Mouse (Mus musculus): ENCODE measurements around the gene Kdm7a.
A peak's percentile ranks its signal among the peaks of the same experiment; 100 is the strongest.

Kdm7a gene

DNA sequence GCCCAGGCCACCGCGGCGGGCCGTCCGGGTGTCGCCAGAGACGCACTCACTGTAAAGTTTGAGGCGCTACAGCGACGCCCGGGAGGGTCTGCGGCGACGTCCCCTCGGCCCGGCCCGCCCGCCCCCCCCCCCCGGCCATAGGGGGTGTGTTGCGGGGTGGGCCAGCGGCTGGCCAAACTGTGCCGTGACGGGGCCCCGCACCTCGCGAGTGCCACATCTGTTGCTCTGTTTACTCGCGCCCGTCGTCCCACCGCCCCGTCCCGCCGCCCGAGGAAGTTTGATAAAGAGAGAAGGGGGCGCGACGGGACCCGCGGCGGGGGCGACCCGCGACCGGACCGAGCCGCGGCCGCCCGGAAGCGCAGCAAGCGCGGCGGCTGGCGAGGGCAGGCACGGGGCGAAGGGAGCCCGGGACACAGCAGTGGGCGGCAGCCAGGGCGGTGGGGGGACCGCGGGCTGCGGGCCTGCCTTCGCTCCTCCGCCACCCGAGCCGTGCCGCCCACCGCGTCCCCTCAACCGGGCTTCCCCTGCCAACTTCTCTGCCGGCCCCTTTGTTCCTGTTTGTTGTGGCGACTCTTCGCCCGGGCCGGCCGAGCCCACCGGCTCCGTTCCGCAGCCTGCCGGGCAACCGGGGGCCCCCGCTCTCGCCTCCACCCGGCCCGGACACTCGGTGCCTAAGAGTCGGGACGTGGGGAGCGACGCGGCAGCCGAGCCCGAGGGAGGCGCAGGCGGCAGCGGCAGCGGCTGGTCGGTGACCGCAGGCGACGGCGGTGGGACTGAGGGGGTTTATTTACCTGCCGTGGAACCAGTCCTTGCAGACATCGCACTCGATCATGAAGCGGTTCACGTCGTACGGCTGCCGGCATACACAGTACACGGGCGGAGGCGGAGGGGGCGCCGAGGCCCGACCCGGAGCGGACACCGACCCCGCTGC, 674 bp downstream of the Kdm7a start:
- DNase-seq: peak; percentile 59

DNA sequence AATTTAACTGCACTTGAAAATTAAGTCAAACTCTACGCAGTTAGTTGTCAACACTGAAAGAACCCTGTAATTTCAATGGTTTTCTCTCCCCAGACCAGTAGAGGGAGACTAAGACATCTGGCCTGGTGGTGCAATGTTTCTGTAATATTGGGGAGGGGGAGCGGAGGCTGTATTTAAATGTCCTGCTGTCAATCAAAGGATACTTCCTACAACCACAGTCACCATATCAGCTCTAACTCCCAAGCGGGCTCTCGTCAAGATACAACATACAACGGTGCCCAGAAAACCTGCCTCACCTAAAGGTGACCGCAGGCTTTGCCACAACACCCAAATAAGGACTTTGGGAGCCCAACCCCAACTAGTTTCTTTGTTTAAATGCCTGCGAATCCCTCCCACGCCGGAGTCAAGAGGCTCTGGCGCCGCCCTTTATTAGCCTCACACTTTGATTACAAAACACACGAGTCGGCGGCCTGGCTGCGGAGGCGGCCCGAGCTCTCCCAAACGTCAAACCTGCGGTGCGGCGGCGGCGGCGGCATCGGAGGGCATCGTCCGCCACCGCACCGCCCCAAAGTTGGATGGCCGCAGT, 1.4 kb downstream of the Kdm7a start:
- DNase-seq: peak; percentile 91

DNA sequence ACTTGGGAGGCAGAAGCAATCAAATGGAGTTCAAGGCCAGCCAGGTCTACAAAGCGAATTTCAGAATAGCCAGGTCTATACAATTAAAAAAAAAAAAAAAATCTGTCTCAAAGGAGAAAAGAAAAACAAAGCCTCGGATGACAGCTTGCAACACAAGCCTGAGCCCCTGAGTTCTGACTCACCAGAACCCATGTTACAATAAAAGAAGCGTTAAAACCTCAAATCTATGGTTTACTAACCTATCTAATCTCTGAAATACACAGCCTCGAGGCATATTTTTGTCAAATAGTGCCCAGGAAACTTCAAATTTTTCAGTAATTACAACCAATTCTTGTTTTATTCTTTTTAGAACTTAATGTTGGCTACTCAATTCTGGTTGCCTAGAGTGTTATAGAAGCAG, 2.1 kb downstream of the Kdm7a start:
- no peak for DNase-seq

DNA sequence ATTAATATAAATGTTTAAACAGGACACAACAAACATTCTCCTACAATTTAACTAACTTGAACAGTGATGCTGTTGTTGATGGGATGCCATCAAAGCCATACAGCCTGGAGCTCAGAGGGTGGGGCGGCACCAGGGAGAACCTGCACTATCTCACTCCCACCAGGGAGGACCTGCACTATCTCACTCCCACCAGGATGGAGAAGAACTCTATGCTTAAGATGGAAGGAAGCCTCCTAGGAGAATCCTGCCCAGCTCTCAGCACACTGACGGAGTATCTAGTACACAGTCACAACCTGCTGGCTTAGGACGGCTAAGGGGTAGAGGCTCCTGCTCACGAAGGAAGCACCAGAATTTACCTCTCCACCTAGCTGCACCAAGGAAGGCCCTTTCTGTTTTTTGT, 3.4 kb downstream of the Kdm7a start:
- no peak for DNase-seq

DNA sequence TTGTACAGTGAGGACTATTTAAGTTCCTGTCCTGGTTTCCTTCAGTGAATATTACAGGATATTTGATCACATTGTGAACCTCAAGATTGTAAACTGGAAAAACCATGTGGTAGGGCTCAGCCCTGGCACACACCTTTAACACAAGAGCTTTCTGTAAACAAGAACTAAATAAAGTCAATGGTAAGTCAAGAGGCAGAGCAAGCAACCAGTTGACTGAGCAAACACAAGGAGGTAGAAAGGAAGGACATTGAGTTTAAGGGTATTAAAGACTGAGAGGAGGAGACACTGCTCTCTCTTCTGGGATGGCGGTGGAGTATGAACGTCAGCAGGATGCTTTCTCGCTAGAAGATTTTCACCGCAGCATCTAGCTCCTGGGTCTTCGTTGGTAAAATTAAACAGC, 13.6 kb downstream of the Kdm7a start:
- DNase-seq: no peak

DNA sequence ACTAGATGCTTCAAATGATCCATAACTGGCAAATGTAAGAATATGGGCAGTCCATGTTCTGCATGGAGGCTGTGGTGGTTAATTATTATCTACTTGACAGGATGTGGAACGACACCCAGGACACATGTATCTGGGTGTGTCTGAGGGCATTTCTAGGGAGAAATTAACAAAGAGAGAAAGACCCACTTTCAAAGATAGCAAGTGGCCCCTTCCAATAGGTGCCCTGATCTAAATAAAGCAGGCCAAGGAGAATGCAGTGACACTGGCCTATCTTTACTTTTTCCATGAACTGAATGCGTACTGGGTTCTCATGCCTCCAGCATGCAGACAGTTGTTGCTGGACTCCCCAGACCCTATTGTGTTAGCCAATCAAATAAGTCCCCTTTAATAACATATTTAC, 15.1 kb downstream of the Kdm7a start:
- no peak for DNase-seq

DNA sequence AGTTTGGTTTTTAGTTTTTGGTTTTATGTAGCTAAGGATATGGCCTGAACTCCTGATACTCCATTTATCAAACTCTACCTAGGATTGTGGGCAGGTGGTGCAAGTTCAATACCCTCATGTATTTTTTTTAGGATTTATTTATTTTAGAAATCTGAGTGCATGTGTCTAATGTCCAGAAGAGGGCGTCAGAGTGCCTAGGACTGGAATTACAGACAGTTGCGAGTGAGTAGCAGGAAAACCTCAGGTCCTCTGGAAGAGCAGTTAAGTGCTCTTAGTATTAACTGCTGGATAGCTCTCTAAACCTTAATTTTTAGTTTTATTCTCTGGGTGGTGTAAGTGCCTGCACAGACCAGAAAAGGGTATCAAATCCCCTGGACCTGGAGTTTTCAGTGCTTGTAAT, 19.4 kb downstream of the Kdm7a start:
- DNase-seq: peak; percentile 14

DNA sequence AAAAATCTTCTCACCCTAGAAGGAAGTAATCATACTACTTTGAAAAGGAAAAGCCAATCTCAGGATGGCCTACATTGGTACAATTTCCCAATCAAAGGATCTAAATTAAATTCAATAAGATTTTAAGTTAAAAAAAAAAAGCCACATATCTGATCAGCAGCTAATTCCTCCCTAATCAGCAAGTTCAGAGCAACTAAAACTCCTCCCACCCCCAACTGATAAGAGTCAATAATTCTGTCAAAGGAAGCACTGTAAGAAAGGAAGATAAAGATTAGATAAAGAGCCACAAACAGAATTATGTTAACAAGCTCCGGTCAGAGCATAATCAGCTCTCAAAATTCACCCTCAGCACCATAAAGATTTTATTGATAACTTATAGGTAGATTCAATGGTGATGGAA, 37.5 kb downstream of the Kdm7a start:
- DNase-seq: no peak

DNA sequence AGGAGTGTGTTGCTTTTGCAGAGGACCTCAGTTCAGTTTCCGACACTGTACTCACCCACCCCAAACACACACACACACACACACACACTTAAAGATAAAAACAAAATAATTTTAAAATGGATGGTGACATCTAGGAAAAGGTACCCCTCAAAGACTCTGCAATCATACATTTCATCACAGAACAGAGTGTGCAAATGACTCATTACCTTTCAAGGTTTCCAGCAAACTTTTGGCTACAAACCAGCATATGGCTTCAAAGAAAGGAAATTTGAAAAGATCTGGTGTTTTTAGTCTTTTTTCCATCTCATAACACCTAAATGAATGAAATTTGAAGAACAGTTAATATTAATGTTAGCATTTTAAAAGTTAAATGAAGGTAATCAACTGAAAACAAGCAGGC, 41.7 kb downstream of the Kdm7a start:
- DNase-seq: no peak

DNA sequence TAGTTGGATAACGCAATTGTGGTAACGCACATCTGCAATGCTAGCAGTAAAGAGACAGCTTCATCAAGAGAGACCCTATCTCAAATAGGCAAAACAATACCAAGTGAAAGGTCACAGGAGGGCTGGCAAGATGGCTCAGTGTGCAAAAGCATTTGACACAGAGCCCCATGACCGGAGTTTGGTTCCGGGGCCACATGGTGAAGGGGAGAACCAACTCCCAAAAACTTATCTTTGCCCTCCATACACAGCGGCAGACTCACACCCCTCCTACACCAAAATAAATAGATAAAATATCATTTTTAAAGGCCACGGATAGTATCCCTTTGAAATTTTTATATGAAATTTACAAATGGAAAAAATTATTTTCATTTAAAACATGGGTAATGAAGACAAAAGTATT, 44.6 kb downstream of the Kdm7a start:
- DNase-seq: no peak

DNA sequence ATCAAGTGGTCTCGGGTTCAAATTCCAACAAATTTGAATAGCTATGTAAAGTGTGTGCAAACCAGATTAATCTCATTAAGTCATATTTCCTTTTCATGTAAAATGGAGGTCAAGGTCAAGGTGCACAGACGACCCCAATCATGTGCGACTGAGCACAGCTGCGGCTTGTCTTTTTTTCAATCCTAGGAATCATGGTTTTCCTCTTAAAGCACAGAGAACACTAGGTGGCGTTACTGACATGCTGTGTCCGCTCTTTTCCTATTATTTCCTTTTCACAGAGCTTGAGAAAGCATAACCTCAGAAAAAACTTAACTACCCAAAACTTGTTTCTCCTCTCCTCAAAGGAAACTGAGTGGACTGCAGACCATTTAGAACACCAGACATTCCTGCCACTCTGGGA, 60.5 kb downstream of the Kdm7a start:
- DNase-seq: peak; percentile 8

DNA sequence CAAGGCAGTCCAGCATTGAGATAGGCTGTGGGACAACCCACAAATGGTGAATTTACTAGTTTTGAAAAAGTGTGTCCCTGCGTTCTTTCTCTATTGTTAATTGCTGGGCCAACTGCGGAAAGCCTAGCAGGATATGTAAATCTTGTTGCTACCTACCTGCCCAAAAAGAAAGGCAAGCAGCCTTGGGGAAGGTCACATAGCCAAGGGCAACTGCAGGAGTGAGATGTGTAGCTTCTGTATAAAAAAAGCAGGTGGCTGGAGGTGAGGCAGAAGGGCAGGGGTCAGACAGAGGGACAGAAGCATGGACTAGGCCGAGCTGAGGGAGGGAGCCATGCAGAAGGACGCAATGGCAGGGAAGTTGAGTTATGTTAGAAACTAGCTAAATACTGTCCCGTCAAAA, 74.0 kb downstream of the Kdm7a start:
- no peak for DNase-seq

DNA sequence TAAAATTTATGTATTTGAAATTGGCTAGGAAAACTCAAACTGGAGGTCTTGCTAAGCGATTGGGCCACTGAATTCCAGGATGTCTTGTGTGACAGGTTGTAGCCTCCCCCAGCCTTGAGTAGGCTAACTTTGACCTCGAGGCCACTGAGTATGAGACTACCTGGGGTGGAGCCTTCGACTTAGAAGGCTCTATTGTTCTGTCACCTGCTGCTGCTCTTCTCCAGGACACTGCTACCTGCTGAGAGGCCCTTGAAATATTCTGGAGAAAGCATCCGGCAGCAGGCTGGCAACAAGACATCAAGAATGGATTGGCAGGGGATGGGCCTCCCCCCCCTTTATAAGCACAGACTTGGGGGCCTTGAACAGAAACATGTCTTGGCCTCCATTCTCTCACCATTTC, 75.1 kb downstream of the Kdm7a start:
- no peak for DNase-seq

DNA sequence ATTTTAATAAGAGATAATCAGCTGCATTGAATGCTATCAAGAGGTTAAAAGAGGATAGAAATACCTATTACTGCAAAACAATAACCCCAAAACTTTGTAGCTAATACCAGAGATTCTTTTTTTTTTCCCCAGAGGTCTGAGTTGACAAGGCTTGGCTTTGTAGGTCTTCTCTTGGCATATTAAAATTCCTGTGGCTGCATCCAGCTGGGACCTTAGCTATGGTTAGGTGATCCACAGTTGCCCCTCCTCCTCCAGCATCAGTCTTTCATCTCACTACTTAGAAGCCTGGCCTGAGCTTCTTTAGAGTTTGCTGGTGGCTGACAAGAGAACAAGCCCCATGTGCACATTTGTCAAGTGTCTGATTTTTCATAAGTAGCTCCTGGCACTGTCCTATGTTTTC, 81.9 kb downstream of the Kdm7a start:
- no peak for DNase-seq

DNA sequence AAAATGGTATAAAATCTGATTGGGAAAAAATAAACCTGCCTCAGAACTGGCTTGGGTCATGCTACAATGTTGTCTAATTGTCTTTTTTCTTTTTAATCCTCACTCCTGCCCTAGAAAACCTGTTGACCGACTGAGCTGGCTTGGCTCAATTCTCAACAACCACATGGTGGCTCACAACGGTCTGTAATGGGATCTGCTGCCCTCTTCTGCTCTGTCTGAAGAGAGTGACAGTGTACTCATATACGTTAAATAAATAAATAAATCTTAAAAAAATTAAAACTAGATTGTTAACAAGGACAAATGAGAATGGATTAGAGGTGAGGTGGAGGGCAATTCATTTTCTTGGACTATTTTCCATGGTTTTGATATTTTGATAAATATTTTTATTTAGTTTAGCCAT, 85.9 kb downstream of the Kdm7a start:
- DNase-seq: no peak

DNA sequence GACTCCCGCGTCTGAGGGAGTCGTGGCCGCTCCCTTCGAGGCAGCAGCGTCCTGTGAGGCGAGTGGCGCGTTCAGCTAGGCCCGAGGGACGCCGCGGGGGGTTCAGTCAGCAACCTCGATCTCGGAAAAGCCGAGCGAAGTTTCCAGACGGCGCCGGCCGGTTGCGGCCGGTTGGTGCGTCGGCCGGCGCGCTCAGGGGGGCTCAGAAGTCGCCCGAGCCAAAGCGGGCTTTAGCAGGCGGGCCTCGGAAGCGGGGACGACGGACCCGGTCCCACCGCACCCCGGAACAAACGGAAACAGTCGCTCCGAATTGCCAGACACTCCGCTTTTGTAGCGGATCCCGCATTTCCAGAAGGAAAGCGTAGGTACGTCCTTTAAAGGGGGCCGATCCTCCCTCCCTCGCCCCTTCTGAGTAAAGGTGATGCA, 88.1 kb downstream of the Kdm7a start:
- peak; percentile 67 for DNase-seq

DNA sequence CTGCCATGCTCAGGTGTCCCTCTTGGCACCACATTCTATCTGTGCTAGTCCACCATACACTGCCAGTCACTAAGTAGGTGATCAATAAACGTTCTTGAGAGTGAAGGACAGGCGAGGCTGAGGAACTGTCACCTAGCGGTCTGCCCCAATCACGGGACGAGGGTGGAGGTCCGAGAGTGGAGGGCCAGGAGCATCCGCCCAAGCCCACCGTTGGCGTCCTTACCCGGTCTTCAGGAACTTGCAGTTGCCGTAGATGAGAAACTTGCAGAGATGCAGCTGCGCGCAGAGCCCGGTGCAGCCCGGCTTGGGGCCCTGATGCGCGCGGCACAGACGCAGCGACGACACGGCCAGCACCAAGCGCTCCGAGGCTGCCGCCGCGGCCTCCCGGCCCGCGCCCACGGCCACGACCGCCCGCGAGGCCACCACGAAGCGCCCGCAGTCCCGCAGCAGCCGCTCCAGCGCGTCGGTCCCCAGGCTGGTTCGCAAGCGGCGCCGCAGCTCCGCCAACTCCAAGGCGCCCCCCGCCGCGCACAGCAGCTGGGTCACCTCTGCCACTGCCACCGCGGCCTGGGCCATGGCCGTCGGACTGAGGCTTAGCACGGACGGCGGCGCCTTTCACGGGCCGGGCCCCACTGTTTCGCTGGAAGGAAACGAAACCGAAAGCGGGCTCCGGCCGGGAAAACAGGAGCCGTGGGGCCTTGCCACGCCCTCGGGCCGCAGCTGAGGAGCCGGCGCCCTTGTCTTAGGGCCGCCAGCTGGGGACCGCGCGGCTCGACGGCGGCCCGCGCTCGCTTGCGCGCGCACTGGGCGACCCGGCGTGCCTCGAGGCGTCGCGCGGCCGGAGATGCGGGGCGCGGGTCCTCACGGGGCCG, 88.8 kb downstream of the Kdm7a start, which contains the start of gene Parp12:
Parp12 (minus strand) TSS at position 766 of the 872 bp plus-strand sequence.
- DNase-seq: peak; percentile 89

DNA sequence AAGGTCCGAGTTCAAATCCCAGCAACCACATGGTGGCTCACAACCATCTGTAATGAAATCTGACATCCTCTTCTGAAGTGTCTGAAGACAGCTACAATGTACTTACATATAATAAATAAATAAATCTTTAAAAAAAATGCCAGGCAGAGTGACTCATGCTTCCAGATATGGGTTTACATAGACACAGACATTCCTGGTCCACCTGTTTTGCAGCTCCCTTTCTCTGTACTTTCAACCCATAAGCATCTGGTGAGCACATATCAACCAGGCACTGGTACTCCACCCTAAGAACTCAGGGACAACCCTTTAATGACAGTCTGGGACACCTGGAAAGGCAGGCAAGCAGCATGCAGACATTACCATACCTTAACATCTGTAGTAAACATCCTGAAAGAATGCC, 91.2 kb downstream of the Kdm7a start:
- no peak for DNase-seq

DNA sequence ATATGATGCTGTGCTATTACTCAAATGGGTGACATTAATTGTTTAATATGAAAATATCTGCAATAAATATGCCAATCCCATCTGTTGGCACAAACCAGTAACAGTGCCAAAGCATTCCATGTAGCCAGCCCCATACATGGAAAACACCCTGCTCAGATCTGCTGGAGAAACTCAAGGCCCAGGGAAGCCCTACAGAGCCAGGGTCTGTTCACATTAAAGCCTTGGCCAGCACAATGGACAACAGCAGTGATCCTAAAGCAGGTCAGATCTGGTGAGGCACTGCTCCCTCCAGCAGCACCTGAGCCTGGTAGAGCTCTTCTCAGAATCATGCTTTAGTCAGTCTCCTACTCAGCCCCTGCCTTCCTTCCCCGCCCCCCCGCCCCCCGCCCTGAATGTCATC, 93.4 kb downstream of the Kdm7a start:
- no peak for DNase-seq

DNA sequence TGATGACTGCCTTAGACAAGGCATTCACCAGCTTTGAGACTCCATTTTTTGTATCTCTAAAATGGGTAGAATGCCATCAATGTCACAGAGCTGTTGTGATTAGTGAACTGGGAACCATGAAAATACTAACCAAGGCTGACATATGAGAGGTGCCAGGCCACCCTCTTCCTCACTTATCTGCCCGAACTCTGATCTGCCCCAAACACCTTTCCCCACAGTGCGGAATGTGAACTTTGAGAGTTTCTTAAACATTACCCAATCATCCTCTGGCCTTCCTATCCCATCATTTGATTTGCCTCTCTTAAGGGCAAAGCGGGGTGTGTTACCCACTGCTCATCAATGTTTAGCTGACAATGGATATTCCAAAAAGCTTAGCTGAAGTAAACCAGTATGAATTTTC, 93.9 kb downstream of the Kdm7a start:
- no peak for DNase-seq

DNA sequence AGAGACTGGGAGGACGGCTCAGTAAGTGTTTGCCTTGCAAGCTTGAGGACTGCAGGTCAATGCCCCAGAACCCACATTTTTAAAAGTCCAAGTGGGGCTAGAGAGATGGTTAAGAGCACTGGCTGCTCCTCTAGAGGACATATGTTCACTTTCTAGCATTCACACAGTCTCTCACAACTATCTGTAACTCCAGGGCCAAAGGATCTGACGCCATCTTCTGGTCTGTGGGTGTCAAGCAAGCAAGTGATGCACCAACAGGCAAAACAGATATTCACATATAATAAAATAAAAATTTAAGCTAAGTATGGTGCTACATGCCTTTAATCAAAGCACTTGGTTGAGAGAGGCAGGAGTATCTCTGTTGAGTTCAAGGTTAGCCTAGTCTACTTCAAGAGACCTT, 99.8 kb downstream of the Kdm7a start:
- no peak for DNase-seq

DNA sequence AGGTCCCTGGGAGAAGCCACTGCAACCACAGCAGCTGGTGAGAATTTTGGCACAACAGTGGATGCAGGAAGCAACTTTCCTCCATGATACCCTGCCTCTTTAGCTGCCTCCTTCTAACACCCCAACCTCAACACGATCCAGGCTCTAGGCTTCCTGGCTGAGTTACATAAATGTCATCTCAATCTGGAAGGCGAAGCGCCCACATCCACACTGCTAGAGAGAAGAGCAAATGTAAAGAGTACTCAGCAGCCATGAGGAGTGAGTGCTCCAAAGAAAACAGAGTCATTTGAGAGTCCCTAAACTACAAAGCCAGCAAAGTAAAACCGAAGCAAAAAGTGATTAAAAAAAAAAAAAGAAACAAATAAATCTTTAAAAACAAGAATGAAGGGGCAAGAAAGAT, 102.0 kb downstream of the Kdm7a start:
- DNase-seq: no peak

Measured in lung, postnatal 10 days (tissue).